26 mouse cellular contexts compared by ENCODE assay signal in genomic region chr9:70053411-70053810, GRCm38 (mm10). TPM values are rescaled to one million over a fixed set of nuclear protein-coding genes. Genes with fewer than 3 reads are reported as not detected.
A peak's percentile ranks its signal among the peaks of the same experiment; 100 is the strongest.
DNase-seq lines count a peak whose midpoint lies in the region; ATAC-seq and TF ChIP-seq lines count a peak whose summit lies in the region.
"Had no signal": no experiment of that assay in that cellular context is flagged by ENCODE, and none has a peak within 500 bp of the region (broad histone marks: within the 10 kb centered on the region; RNA-seq: fewer than 3 reads in every experiment).

No protein-coding gene starts in this region.

- no peaks in the 10 kb centered on the region for H3K27me3 ChIP-seq in kidney, embryonic 16.5 days (ENCODE audit: insufficient read depth, low read length)
- no peaks in the 10 kb centered on the region for H3K27me3 ChIP-seq in myocyte (ENCODE audit: control insufficient read depth, insufficient read depth, insufficient read length)
- H3K27me3 ChIP-seq: embryonic facial prominence, embryonic 13.5 days; forebrain, embryonic 12.5 days; hindbrain, embryonic 15.5 days had no signal

- no peaks in the 10 kb centered on the region for H3K36me3 ChIP-seq in kidney, embryonic 16.5 days (ENCODE audit: insufficient read depth, low read length)
- H3K36me3 ChIP-seq in ES-E14 (ENCODE audit: control insufficient read depth, insufficient read depth, low read length, poor library complexity, severe bottlenecking) (no peaks in the 10 kb centered on the region; the same call in 1 of the 2 replicates), myocyte (ENCODE audit: control insufficient read depth, insufficient read depth) (no peaks in the 10 kb centered on the region)
- H3K36me3 ChIP-seq: embryonic facial prominence, embryonic 13.5 days; forebrain, embryonic 12.5 days; heart, embryonic 10.5 days; hindbrain, embryonic 10.5 days; hindbrain, embryonic 15.5 days had no signal

- H3ac ChIP-seq in myocyte (ENCODE audit: control insufficient read depth, insufficient read length) = no peak overlapping the region

- H3K79me2 ChIP-seq in myocyte (ENCODE audit: control insufficient read depth, insufficient read depth) = no peaks in the 10 kb centered on the region

- H3K4me1 ChIP-seq in kidney, embryonic 16.5 days (ENCODE audit: insufficient read depth, low read length) = peaks cover 22% of the 10 kb centered on the region
- H3K4me1 ChIP-seq in ES-E14 (ENCODE audit: control insufficient read depth in 2 of 2, insufficient read depth in 2 of 2, low read length in 2 of 2, poor library complexity in 1 of 2) = peaks cover 2 to 7% of the 10 kb centered on the region in 2 experiments; a peak in 1 of 4 replicates

- no peak overlapping the region for H3K4me3 ChIP-seq in kidney, embryonic 16.5 days (ENCODE audit: low read length)
- H3K4me3 ChIP-seq in ES-E14 (ENCODE audit: insufficient read depth in 1 of 2, low read depth in 1 of 2, low read length in 2 of 2, poor library complexity in 1 of 2, severe bottlenecking in 1 of 2) (peak overlapping the region; percentile 34 to 41; a peak in 3 of 4 replicates), myocyte (peak overlapping the region; percentile 10)
- H3K4me3 ChIP-seq: embryonic facial prominence, embryonic 13.5 days; forebrain, embryonic 12.5 days; heart, embryonic 10.5 days; hindbrain, embryonic 10.5 days; hindbrain, embryonic 15.5 days had no signal

- H3K4me2 ChIP-seq in kidney, embryonic 16.5 days (replicated peaks; ENCODE audit: low read depth, low read length) = no peak overlapping the region
- H3K4me2 ChIP-seq in myocyte (ENCODE audit: low read depth) = peak overlapping the region; percentile 72
- H3K4me2 ChIP-seq: embryonic facial prominence, embryonic 13.5 days; forebrain, embryonic 12.5 days; hindbrain, embryonic 15.5 days had no signal

- H3K9ac ChIP-seq in kidney, embryonic 16.5 days (replicated peaks; ENCODE audit: low read length) = no peak overlapping the region
- H3K9ac ChIP-seq in ES-E14 (ENCODE audit: insufficient read depth, low read depth, low read length, poor library complexity, severe bottlenecking) = no peak overlapping the region
- H3K9ac ChIP-seq: embryonic facial prominence, embryonic 13.5 days; forebrain, embryonic 12.5 days; hindbrain, embryonic 15.5 days had no signal

- H3K9me3 ChIP-seq in kidney, embryonic 16.5 days (ENCODE audit: low read length) = no peaks in the 10 kb centered on the region
- H3K9me3 ChIP-seq in ES-E14 (ENCODE audit: control insufficient read depth, insufficient read depth, low read depth, low read length) = no peaks in the 10 kb centered on the region
- H3K9me3 ChIP-seq: embryonic facial prominence, embryonic 13.5 days; forebrain, embryonic 12.5 days; heart, embryonic 10.5 days; hindbrain, embryonic 15.5 days had no signal

- intact Hi-C loops in heart, postnatal 36 days (cut with DNase I) = no loop called here

- no peak overlapping the region for H3K27ac ChIP-seq in kidney, embryonic 16.5 days (ENCODE audit: low read length)
- H3K27ac ChIP-seq in ES-E14 (ENCODE audit: insufficient read depth, low read depth, low read length, poor library complexity, severe bottlenecking) = no peak overlapping the region
- H3K27ac ChIP-seq: embryonic facial prominence, embryonic 13.5 days; forebrain, embryonic 12.5 days; heart, embryonic 10.5 days; hindbrain, embryonic 10.5 days; hindbrain, embryonic 15.5 days had no signal

- in situ Hi-C loops in ES-E14 (cut with MboI; ENCODE audit: low sequenced_read_pairs in 2 of 2, unreplicated experiment in 2 of 2) = no loop called here

- DNase-seq in kidney, postnatal 25 days = no peak
- no peak for DNase-seq in ES-E14 (ENCODE audit: low read depth, low spot score)
- DNase-seq in heart, postnatal 36 days = no peak
- DNase-seq in cerebellum, postnatal 10 days = no peak
- no peak for DNase-seq in layer of hippocampus, postnatal 25 days (ENCODE audit: extremely low spot score in 1 of 2, low spot score in 1 of 2)
- DNase-seq: adrenal gland, postnatal 10 days; cerebellum, adult 11 months; cerebellum, adult 8-10 months; cerebellum, postnatal 36 days; gastrocnemius, postnatal 10 days; heart, adult 18-20 months; heart, postnatal 10 days had no signal

- ATAC-seq in kidney, embryonic 16.5 days (ENCODE audit: low FRiP score, low TSS enrichment) = 0 out of 2 replicates have a peak, but pooled peaks have one; percentile 15
- ATAC-seq: CD4-positive, CD25-positive, alpha-beta regulatory T cell, adult 4 months; forebrain, embryonic 16.5 days had no signal

- TF ChIP-seq POLR2A in myocyte (IDR thresholded peaks at IDR 0.05; ENCODE audit: insufficient read length, low read depth) = no peak

- WGBS in kidney, embryonic 16.5 days = 31% methylated on average over 3 of the region's 3 CpGs

TF ChIP-seq in ES-E14, 5 proteins besides CTCF, POLR2A, EP300 and RAD21:
- TF ChIP-seq CHD2 (IDR thresholded peaks at IDR 0.05; ENCODE audit: low read depth, low read length) (no peak), ZNF384 (IDR thresholded peaks at IDR 0.05; ENCODE audit: low read depth, low read length) (no peak), ZC3H11A (IDR thresholded peaks at IDR 0.05; ENCODE audit: borderline replicate concordance, low read depth, low read length) (no peak), MAFK (IDR thresholded peaks at IDR 0.05; ENCODE audit: insufficient read depth, low read depth, low read length) (no peak), HCFC1 (IDR thresholded peaks at IDR 0.05; ENCODE audit: borderline replicate concordance, insufficient read depth, low read length) (no peak)

TF ChIP-seq in myocyte, 11 proteins besides CTCF, POLR2A, EP300 and RAD21:
- TF ChIP-seq REST (IDR thresholded peaks at IDR 0.05; ENCODE audit: insufficient read depth, insufficient read length) = no peak
- TF ChIP-seq SRF (IDR thresholded peaks at IDR 0.05; ENCODE audit: control insufficient read depth, insufficient read length, low read depth) = no peak
- TF ChIP-seq MYOD1 (IDR thresholded peaks at IDR 0.05; ENCODE audit: control insufficient read depth in 1 of 3, insufficient read length in 2 of 3, low read depth in 2 of 3) = no peak
- TF ChIP-seq CEBPB (IDR thresholded peaks at IDR 0.05; ENCODE audit: insufficient read depth, poor library complexity, severe bottlenecking) = no peak
- no peak for TF ChIP-seq TCF3 (IDR thresholded peaks at IDR 0.05; ENCODE audit: insufficient read length, low read depth)
- no peak for TF ChIP-seq TCF12 (IDR thresholded peaks at IDR 0.05; ENCODE audit: insufficient read depth, poor library complexity, severe bottlenecking)
- no peak for TF ChIP-seq MAX (IDR thresholded peaks at IDR 0.05; ENCODE audit: low read depth)
- TF ChIP-seq USF1 (IDR thresholded peaks at IDR 0.05; ENCODE audit: low read depth) = no peak
- TF ChIP-seq POLR2AphosphoS2 (IDR thresholded peaks at IDR 0.05; ENCODE audit: insufficient read length, low read depth) = no peak
- no peak for TF ChIP-seq MYOG (IDR thresholded peaks at IDR 0.05; ENCODE audit: control insufficient read depth in 1 of 3, insufficient read depth in 1 of 3, insufficient read length in 2 of 3, low read depth in 2 of 3)
- TF ChIP-seq E2F4 (IDR thresholded peaks at IDR 0.05; ENCODE audit: insufficient read depth) = no peak

RNA-seq across cellular contexts. Expression of gene Gcnt3, which starts 15.5 kb away (rescaled TPM):
- polyA plus RNA-seq in kidney, embryonic 16.5 days (2015; fragmentation: Nextera tagmentation; extraction: Ambion mirVana) = 1.5 and 1.7 TPM in 2 replicates
- total RNA-seq in ES-E14 (2012; rRNA removed) = 1.1 and 1.3 TPM in 2 replicates
- 0.05 TPM for polyA plus RNA-seq in myocyte (2012; fragmentation: generic; extraction: Trizol)
- total RNA-seq in heart, postnatal 36 days (2021) = not detected
- total RNA-seq in layer of hippocampus, postnatal 25 days (2021) = not detected
- total RNA-seq: adrenal gland, postnatal 10 days; adrenal gland, postnatal 4 days; gastrocnemius, postnatal 10 days; gastrocnemius, postnatal 4 days; heart, adult 18-20 months; heart, postnatal 10 days had no signal
- polyA plus RNA-seq: brain, embryonic 14.5 days; CD4-positive, CD25-positive, alpha-beta regulatory T cell, adult 4 months; forebrain, embryonic 12.5 days; forebrain, embryonic 16.5 days; frontal cortex, adult 2 months; heart, embryonic 10.5 days; heart, embryonic 14.5 days; hindbrain, embryonic 10.5 days; hindbrain, embryonic 15.5 days had no signal

RNA-seq across cellular contexts. Expression of gene Gtf2a2, which starts 41.1 kb away (rescaled TPM):
- 174 and 181 TPM in 2 replicates for polyA plus RNA-seq in kidney, embryonic 16.5 days (2015; fragmentation: Nextera tagmentation; extraction: Ambion mirVana)
- total RNA-seq in ES-E14 (2012; rRNA removed) = 42.8 and 70.9 TPM in 2 replicates
- 71.1 TPM for polyA plus RNA-seq in myocyte (2012; fragmentation: generic; extraction: Trizol)
- total RNA-seq in heart, postnatal 36 days (2021) = 10 to 100 TPM; 56.6 to 58.5 TPM
- total RNA-seq in layer of hippocampus, postnatal 25 days (2021) = 10 to 100 TPM; 48.4 to 69.2 TPM
